Mouse (Mus musculus): ENCODE data around the gene Prss50.

DNA sequence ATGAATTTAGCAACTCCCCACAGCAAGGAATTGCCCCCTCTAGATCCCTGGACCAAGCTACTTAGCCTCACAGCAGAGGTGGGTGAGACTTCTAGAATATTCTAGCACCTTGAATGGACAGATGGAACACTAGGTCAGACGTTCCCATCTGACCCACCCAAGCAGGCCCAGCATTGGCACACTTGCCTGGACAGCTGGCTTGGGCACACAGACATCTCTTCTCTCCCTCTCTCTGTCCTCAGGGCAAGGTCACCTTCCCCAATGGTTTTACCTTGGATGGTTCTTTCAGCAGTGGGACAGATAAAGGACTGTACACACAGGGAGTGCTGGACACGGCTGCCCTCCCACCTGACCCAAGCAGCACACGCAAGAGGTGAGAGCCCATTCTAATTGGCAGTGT, 34.8 kb downstream of the Prss50 start:
- TF ChIP-seq CTCF (IDR thresholded peaks at IDR 0.05; ENCODE audit: borderline replicate concordance, control insufficient read depth, extremely low read depth, insufficient read depth, low read length, poor library complexity) (no peak), POLR2A (IDR thresholded peaks at IDR 0.05; ENCODE audit: control insufficient read depth, extremely low read depth, insufficient read depth, low read length, poor library complexity) (no peak)

Measured in thymus, adult 2 months (tissue).